Mouse (Mus musculus): ENCODE data around the gene Trpm3.

Trpm3 gene

DNA sequence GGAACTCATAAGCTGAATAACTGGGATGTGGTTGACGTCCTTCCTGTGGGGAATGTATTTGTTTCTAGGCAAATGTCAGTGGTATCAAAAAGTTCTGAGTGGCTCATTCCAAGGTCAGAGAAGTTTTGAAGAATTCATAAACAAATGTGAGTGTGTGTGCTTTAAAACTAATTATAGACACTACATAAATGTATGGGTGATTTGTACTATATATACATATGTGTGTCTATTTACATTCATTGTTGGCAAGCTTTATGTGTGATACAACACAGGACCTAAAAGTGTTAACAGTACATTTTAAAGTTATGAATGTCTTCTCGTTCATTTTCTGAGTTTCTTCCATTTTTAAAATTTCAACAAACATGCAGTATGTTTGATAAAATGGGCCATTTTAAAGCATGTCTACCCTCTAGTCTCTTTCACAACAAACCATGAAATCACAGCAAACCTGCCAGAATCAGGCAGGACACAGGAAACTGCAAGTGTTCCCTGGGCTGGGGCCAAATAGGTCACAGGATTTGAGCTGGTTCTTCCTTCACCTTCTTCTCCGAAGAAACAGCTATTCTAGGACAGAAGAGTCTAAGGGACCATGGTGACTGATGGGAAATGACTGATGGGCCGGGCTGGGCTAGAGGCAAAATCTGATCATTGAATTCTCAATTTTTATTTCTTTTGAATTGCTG lies 334.3 kb downstream of the Trpm3 start:
- peak in 1 of 2 experiments; percentile 38 for DNase-seq (ENCODE audit: inconsistent age in 2 of 2, low spot score in 1 of 2)

DNA sequence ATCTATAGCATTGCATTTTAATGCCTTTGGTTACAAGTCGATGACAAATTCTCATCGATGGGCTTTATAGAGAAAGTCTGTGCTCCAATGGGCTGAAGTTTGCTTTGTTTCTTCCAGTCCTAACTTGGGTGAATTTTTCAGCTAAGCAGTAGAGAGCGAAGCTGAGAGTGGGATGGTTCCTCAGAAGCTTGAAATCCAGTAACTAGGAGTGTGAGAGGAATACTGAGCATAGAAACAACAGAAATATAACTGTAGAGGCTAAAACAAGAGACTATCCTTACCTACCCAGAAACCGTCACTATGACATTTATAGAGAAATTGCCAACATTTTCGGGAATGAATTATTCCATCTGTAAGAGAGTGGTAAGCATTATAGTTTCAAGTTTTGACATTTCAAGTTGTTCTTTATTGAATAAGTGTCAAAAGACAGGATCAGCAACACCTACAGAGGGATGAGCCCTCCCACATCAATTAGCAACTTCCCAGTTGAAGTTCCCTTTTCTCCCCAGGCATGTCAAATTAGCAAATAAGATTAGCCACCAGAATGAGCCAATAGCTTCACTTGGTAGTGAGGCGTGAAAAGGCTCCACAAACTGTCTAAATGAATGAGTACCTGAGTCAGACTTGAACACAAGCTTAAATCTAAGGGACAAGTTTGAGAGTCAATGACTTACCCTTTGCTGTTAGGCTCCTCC lies 339.6 kb downstream of the Trpm3 start:
- no peak for DNase-seq (ENCODE audit: inconsistent age in 2 of 2, low spot score in 1 of 2)

DNA sequence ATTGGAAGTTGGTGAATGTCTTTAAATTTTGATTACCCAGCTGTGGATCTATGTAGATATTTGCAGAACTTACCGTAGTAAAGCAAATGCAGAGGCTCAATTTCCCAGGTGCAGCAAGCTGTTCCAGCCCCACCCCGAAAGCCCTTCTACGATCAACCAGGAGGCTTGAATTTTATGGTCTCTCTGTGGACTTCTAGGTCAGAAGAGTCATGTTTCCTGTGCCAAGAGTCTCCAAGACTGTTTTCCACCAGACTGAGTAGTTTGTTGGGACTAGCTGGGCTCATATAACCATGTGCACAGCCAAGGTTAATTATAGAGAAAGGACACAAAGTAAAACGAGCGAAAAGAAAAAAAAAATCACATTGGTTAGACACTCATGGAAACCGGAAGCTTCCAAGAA lies 364.6 kb downstream of the Trpm3 start:
- DNase-seq (ENCODE audit: inconsistent age in 2 of 2, low spot score in 1 of 2) = no peak

GRCm38 (mm10) chr19:22518508-22518907 lies 379.7 kb downstream of the Trpm3 start:
- DNase-seq (ENCODE audit: inconsistent age in 2 of 2, low spot score in 1 of 2) = no peak

DNA sequence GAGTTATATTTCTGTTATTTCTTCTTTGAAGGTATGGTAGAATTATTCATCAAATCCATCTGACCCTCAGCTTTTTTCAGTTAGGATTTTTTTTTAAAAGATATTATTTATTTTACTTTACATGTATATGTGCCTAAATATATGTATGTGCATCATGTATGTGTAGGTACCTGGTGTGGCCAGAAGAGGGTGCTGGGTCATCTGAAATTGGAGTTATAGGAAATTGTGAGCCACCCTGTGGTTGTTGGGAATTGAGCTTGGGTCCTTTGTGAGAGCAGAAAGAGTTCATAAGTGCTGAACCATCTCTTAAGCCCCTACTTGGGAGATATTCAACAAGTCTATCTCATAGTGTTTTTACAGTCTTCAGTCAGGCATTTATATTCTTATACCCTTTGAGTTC lies 389.1 kb downstream of the Trpm3 start:
- no peak for DNase-seq (ENCODE audit: inconsistent age in 2 of 2, low spot score in 1 of 2)

- no peak for DNase-seq (ENCODE audit: inconsistent age in 2 of 2, low spot score in 1 of 2)
Measured at GRCm38 (mm10) chr19:22542990-22543709, 404.3 kb downstream of the Trpm3 start.

DNA sequence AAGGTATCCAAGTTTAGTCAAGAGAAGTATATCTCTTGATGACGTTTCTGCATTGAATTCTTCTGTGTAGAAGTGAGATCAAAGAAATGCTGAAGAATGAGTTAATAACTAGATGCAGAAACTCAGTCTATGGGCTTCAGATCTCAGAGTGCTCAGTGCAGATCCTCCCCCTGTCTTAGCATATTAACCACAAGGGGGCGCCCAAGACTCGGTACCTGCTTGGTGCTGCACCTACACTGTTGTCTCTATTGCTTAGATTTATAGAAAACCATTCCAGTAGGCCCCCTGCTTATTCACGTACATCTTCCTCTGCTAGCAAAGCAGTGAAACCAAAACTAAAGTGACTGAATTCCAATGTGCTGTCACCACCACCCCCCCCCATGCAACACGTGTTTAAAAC lies 413.3 kb downstream of the Trpm3 start:
- peak; percentile 23 to 72 for DNase-seq (ENCODE audit: inconsistent age in 2 of 2, low spot score in 1 of 2)

GRCm38 (mm10) chr19:22554421-22554941 lies 415.6 kb downstream of the Trpm3 start:
- peak; percentile 8 to 25 for DNase-seq (ENCODE audit: inconsistent age in 2 of 2, low spot score in 1 of 2)

DNA sequence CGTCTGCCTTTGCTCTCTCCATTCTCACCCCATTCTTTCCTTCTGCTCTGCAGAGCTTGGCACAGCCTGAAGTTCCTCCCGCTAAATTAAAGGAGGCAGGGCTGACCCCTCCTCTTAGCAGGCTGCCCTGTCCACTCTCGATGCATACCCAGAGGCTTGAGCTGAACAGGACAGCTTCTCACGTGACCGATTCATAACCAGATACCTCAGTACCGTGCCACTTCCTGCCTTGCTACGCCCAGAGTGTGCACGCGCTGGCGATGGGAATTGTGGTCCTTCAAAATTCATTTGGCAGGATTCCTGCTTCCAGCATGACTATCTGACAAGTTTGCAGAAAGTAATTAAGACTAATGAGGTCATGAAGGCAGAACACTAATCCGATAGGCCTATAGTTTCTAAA lies 433.6 kb downstream of the Trpm3 start:
- DNase-seq (ENCODE audit: inconsistent age in 2 of 2, low spot score in 1 of 2) = no peak

- no peak for DNase-seq (ENCODE audit: inconsistent age in 2 of 2, low spot score in 1 of 2)
Measured at GRCm38 (mm10) chr19:22572849-22573248, 434.0 kb downstream of the Trpm3 start.

GRCm38 (mm10) chr19:22582120-22582745 lies 443.4 kb downstream of the Trpm3 start:
- DNase-seq (ENCODE audit: inconsistent age in 2 of 2, low spot score in 1 of 2) = no peak

- no peak for DNase-seq (ENCODE audit: inconsistent age in 2 of 2, low spot score in 1 of 2)
Measured at GRCm38 (mm10) chr19:22594492-22594891, 455.6 kb downstream of the Trpm3 start.

- DNase-seq (ENCODE audit: inconsistent age in 2 of 2, low spot score in 1 of 2) = no peak
Measured at GRCm38 (mm10) chr19:22595246-22595645, 456.4 kb downstream of the Trpm3 start.

DNA sequence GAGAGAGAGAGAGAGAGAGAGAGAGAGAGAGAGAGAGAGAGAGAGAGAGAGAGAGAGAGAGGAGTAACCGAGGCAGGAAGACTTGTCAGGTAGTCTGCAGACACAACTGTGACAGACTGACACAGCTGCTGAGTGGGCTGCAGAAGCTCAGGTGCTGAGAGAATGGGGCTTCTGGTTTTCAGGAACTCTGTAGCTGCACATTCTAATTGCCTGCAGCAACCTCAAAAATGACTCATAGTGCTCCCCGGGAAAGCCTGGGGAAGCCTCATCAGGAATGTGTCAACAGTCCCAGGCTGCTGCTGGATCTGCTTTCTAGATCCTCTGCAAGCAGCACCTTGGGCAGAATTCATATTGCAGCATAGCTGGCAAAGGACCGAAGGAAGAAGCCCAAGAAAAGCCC lies 457.9 kb downstream of the Trpm3 start:
- no peak for DNase-seq (ENCODE audit: inconsistent age in 2 of 2, low spot score in 1 of 2)

- no peak for DNase-seq (ENCODE audit: inconsistent age in 2 of 2, low spot score in 1 of 2)
Measured at GRCm38 (mm10) chr19:22604322-22604721, 465.5 kb downstream of the Trpm3 start.

DNA sequence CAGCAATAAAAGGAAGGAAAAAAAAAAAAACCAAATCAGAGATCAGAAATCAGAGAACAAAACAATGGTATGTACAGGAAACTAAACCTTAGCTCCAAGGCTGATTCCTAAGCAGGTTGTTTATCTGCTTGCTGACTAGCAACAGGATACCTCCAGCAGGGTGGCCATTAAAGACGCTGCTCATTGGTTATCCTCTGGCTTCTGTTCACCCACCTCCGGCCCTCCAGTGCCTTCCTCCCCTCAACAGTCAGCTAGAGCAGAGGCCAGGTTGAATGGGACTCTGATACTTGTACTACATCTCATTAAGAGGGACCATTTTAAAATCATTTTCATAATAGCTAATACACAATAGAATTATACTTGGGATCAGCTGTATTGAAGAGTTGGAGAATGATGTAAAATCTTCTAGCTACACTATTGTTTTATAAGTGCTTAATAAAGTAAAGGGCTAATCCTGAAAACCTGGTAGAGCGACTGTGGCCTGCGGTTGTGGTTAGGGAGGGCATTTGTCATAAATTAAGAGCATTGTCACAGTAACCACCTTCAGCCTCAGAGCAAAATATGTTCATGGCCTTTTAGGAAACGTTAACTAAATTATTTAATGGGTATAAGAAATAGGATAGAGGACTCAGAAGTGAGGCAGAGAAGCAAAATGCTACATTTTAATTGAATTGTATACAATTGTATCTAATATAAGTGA lies 469.3 kb downstream of the Trpm3 start:
- no peak for DNase-seq (ENCODE audit: inconsistent age in 2 of 2, low spot score in 1 of 2)

DNA sequence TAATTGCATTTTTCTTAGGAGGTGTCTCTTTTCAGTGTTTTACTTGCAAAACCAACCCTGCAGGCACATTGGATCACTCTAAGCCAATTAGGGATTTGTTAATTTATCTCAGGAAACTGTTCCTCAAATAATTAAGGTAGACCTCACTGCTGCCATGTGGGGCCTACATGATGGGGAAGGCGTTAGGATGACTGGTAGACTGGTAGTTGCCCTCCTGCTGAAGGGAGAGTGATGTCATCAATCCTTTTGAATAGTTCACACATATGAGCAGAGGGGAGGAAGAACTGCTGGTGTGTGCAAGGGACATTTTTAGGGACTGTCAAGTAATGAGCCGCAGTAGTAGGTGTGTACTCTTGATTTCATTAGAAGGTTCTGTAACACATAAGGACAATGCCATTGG lies 472.8 kb downstream of the Trpm3 start:
- no peak for DNase-seq (ENCODE audit: inconsistent age in 2 of 2, low spot score in 1 of 2)

- no peak for DNase-seq (ENCODE audit: inconsistent age in 2 of 2, low spot score in 1 of 2)
Measured at GRCm38 (mm10) chr19:22615367-22615766, 476.5 kb downstream of the Trpm3 start.

DNA sequence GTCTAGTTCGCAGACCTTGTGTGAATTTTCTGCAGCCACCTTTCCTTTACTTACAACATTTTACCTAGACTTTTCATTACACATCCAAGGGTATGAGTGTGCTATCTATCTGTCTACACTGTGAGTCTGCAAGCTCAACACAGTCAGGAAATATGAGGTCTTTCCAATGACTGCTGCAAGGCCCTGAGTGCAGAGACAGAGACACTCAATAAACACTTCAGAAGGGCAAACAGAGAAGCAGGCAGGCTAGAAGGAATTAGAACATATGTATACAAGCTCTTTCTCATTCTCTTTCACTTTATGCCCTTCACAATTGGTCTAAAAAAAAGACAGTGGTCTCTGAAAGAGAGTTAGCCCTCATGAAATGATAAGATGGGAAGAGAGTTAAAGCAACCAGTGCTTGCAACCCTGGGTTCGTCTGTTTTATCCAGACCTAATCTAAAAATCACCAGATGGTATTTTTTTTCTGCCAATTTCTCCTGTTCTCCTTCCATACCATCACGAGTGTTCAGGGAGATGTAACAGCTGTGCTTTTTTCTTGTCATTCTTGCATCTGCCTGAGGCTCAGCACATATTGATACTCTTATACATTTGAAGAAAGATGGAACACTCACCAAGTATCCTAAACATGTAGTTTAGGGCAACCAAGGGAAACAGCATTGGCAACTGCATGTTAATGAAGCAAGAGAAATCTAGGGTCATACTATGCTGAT lies 486.1 kb downstream of the Trpm3 start:
- no peak for DNase-seq (ENCODE audit: inconsistent age in 2 of 2, low spot score in 1 of 2)

DNA sequence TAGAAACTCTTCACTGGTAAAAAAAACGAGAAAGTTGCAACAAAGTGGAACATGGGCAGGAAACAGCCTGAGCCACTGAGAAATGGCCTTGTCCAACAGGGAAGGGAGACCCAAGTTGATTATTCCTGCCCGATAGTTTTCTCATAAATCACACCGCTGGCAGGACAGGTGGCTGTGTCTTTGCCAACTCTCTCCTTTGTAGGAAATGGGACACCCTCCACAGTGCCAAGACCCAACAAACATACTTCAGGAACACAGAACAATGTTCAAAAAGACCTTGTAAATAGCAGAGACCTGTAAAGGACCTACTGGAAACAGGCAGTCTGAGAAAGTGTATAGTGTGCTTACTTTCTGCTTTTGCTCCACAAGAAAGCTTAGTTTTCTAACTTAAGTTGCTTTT lies 490.0 kb downstream of the Trpm3 start:
- DNase-seq (ENCODE audit: inconsistent age in 2 of 2, low spot score in 1 of 2) = no peak
